Mouse (Mus musculus) kidney, postnatal 10 days (tissue): Measurements from ENCODE around the gene Sult2b1.

Experiments used
- DNase-seq: peaks from one replicate; pipeline ENCODE4 v3.0.0; 2021; ENCODE audit warnings: mixed read lengths

Sult2b1 gene

DNA sequence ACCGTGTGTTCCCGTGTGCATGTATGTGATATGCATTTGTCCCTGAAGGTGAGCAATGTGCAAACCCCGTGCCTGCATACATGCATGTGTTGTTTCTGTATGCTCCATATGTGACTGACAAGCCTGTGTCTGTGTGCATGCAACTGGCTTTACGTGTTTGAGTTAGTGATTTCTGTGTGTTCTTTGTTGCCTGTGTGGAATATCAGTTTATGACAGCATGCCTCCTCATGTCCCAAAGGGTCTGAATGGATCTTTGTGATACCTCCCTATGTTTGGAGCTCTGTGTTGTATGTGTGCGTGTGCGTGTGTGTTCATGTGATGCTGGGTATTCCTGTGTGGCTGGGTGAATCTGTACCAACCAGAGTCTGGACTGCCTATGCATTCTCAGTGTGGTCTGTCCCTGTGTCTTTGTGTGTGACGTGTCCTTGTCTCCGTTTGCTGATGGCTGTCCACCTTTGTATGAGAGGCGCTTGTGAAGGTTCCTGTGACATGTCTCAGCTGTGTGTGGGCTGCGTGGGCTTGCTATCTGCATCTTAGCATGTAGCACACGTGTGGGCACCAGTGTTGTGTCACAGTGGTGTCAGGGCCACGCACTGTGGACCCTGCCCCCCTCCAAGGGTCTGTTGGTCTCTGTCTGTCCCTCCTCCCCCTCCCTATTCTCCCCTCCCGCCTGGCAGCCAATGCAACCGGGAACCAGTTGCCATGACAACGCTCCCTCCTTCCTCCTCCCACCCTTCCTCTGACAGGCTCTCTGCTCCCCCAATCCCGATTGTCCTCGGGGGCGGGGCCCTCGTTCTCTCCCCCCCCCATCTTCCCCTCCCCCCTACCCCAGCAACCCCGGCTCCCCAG, at the start of gene Sult2b1:
Sult2b1 (minus strand) TSS at position 146 of the 849 bp plus-strand sequence.
- DNase-seq = peak; percentile 85

DNA sequence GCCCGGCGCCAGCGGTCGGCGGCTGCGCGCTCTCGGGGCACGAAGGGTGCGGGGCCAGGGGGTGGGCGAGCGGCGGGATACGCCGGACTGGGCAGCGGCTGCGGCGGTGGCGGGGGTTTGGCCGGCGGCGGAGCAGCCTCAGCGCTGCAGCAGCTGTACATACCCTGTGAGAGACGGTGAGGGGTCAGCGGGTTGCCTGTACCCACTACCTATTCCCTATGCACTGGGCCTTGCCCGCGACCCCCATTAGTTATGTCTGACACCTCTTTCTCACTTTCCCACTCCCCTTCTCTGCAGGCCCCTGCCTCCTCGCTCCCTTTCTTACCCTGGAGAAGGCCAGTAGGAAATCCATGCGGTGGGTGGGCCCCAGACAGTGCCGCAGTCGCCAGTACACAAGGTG, 49.5 kb upstream of the Sult2b1 start:
- DNase-seq = no peak

DNA sequence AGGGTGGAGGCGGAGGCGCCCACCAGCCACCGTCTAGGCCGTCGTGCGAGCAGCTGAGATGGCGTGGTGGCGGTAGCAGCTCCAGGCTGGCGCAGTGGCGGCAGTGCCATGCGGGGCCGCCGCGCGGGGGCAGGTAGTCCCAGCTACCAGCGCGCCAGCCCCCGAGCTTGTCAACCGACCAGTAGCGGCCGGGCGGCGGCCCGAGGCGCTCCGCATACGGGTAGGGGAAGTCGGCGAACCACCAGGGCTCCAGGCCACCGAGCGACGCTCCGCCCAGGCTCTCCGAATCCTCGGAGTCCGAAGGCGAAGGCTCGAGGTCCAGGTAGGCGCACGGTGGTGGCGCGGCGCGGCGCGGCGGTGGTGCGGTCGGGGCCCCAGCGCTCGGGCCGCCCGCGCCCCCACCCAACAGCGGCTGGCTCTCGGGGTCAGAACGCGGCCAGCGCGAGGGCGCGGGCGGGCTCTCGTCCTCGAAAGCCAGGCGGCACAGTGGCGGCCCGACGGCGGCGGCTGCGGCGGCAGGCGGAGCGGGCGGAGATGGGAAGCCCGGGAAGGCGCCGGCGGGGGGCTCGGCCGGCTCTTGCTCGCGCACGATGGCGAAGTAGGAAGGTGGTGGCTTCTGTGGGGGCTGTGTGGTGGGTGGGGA, 48.8 kb upstream of the Sult2b1 start:
- peak; percentile 53 for DNase-seq

DNA sequence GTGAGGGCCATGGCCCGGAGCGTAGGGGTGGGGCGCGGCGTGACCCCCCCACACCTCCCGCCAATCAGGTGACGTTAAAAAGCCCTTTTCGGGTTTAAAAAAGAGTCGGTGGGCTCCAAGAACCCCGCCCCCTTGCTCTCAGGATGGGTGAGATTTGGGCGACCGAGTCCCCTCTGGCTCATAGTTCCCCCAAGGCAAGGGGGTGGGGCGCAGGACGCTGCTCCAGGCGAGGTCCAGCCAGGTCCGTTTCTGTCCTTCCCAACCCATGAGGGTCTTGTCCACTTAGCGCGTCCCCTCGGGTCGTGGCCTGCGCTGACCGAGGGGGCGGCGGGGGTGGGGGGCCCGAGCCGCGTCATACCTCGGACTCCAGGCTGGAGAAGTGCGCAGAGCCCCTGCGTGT, 48.0 kb upstream of the Sult2b1 start:
- no peak for DNase-seq

DNA sequence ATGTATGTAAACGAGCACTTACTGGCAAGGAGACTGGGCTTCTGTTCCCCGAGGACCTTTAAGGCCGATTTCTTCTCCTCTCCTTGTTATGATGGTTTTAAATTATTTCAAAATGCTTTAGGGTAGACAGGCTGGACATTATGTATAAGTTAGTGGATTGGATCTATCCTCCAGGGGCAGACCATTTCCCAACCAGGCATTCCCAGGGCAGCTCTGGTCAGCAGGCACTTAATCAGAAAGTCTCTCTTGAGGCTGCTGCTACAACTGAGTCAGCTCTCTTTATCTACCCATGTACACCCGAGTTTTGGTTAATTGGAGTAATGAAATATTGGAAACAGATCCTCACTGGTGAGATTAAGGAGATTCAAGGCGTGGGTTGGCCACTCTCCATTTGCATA, 46.7 kb upstream of the Sult2b1 start:
- DNase-seq = no peak

DNA sequence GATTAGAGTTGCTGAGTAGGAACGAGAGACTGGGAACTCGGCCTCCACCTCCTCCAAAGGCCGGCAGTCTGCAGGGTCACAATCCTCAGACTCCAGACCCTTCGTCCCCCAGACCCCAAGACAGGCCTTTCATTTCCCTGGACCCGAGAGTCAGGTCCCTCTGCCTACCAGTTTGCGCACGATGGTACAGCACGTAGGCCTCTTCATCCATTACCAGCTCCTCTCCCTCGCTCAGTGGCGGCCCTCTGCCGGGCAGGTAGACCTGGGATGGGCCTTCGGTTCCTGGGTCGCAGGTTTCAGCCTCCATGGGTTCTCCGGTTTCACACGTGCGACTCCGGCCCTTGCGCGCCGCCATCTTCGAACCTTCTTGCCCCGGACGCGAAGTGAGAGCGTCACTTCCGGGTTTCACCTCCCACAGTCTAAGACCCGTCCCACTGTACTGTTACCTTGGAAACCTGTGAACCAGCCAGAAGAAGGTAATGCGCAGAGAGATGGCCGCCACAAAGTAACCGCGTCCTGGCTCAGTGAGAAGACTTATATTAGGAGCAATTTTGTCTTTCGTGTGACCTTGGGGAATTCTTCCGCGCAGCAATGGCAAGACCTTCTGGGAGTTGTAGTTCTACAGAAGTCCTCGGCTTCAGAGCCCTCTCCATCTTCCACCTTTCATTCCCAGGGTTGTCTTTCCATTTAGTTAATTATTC, 46.1 kb upstream of the Sult2b1 start, which contains the start of gene Grwd1:
Grwd1 (minus strand) TSS at position 518 of the 701 bp plus-strand sequence.
- peak; percentile 91 for DNase-seq

DNA sequence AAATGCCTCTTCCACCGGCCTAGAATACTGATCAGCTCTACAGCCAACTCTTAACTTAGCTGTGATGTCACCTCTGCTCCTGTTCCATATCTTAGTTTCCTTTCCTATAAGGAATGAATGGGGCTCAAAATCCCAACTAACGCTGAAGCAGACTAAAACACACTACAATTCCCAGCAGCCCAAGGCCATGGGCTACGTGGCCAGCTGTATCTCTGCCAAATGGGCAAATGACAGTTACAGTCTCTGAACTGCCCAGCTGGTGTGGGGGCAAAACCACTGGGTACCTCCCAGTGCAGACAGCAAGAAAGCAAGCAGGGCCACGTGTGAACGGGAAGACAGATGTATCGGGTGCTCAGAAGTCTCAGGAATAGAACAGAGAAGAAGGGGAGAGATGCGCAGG, 42.2 kb upstream of the Sult2b1 start:
- DNase-seq = no peak

DNA sequence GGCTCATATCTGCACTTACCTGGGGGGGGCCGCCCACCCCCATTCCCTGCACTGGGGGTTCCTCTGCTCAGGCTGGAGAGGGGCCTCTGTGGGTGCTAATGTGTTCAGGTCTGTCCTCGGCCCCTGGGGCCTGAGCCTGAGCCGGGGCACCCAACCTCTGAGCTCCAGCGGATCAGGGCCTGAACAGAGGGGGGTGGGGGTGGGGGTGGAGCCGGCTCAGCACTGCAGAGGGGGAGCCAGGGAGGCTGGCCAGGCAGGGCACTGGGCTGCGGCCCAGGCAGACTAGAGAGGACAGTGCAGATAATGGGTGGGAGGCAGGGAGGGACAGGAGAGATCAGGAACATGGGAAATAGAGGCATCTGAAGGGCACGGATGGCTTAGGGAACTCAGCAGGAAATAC, 40.1 kb upstream of the Sult2b1 start, which contains the start of gene Kcnj14:
Kcnj14 (minus strand) TSS at position 185 of the 400 bp plus-strand sequence.
- no peak for DNase-seq

DNA sequence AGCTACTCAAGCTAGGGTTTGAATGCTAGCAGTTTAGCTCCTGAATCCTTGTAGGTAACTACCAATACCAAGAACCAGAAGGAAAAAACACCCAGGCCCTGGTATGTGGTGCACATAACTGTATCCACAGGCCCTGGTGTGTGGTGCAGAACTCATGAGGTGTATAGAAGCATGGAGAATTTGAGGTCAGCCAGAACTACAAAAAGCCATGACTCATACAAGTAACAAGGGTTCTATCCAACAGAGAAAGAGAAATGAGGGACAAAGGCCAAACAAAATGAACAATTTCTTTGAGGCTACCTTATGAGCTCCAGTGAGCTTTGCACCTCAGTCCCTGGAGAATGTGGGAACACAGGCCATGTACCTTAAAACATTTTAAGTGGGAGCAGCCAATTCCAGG, 36.4 kb upstream of the Sult2b1 start:
- no peak for DNase-seq

DNA sequence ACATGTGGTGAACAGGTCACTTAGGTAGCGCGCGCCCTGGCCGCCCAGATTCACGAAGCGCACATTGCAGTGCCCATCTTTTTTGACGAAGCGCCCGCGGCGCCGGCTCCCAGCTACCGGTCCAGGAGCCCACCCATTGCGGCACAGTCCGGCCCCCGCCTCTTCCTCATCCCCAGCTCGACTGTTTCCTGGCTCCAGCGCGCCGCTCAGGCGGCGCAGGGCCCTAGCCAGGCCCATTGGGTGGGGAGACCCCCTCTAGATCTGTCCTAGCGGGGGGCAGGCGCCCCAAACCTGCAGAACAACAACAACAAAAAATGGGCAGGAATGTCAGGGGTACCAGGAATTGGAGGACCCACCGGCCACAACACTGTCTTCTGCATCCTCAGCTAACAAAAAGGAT, 35.4 kb upstream of the Sult2b1 start:
- DNase-seq = no peak

DNA sequence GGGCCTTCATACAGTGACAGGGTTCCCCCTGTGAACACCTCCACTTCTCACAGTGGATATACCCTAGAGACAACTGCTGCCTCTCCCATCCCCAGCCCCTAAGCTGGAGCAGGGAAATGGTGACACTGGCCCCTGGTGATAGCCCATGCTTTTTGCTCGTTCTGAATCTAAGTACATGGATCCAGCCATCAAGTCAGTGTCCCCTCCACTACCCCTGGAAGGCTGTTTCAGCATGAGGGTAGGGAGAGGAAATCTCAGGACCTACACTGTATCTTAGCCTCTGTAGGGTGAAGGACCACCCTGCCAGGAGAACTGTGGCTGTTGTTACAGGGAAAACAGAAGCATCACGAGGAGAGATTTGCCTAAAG, 31.5 kb upstream of the Sult2b1 start:
- no peak for DNase-seq

DNA sequence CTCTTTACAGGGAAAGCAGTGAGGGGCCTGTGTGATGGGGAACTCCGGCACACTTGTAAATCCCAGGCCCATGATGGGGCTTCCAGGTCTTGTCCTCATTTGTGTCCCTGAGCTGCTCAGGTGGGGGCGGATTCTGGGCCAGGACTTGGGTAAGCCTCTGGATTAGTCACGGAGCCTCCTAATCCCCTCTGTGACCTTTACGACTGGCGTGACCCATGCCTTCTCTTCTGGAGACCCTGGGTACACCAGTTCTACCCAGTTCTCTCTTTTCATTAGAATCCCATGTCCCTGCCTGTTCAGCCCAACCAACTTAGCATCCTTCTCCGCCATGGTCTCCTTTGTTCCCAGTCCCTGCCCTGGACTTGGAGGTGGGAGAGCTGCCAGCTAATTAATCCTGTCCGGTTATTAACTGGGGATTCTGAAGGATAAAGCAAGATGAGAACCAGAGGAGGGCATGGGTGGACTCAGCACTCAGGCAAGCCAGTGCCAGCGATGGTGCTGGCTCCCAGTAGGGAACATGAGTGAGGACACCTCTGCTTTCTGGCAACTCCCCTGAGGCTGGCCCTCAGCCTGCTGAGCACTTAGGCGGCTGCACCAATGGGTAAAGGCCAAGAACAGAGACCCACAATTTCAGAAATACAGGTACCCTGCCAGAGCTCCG, 31.0 kb upstream of the Sult2b1 start:
- peak; percentile 30 for DNase-seq

DNA sequence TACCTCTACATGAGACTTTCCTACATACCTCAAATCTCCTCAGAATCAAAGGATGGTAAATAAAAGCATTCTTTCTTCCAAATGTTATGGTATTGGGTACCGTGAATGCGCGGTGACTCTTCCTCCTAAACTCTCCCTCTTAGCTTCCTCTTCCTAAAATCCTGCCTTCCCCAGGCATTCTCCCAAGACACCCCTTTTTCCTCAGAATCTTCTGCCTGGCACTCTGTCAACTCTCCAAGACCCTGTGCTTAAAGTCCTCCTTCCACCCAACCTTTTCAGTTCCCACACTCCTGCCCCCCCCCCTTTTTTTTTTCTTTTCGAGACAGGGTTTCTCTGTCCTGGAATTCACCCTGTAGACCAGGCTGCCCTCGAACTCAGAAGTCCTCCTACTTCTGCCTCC, 30.4 kb upstream of the Sult2b1 start:
- peak; percentile 8 for DNase-seq

DNA sequence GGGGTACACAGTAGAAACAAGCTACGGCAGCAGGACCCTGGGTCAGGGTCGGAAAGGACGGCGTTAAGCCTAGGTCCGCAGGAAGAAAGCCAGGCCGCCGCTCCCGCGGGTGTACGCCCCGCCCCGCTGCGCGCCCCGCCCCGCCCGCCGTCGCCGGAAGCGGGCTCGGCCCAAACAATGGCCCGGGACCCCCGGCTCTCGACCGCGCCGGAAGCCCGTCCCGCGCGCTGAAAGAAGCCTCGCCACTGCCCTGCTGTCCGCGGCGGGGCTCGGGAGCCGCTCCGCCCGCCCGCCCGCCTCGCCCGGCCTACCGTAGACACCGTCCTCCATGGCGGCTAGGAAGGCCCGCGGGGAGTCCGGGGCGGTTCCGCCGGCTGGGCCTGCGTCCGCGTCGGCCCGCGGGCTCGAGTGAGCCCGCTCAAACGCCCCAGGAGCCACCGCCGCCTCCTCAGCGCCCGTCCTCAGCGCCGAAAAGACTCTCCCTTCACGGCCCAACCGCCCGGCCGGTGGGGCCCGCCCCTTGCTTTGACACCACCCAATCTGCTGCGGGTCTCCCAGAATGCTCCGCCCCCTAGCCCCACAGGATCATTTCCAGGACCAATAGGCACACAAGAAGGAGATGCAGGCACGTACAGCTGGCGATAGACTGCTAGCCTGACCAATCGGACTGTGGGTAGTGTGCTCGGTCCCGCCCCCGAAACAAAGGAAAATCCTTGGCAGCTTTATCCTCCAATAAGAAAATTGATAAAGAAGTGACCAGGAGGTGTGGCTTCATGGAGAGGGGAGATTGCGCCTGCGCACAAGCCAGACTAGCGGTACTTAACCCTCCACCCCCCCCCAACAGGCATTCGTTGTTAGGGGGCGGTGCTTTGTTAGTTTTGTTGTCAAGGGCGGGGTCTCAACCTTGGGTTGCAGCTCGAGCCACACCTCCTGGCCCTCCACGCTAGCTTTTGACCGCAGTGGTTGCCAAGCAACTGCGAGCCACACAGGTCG, 29.6 kb upstream of the Sult2b1 start, which contains the start of gene Cyth2:
Cyth2 (minus strand) TSS at position 795 of the 993 bp plus-strand sequence.
- peak; percentile 99 for DNase-seq

DNA sequence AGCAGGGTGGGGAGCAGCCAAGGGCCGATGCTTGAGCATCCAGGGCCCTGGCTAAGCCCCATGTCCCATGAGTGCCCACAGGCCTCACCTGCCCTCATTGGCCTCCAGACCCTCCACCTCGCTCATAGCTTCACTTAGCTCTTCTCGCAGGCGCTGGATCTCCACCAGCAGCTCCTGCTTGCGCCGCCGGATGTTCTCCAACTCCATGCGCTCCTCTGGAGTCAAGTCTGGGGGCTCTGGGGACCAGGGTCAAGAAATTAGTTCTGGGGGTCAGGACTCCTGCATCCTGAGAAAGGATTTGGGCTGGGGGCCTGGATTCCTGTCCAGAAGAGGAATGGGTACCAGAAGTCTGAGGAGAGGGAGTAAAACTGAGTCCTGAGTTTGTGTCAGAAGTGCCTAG, 28.5 kb upstream of the Sult2b1 start:
- DNase-seq = no peak

DNA sequence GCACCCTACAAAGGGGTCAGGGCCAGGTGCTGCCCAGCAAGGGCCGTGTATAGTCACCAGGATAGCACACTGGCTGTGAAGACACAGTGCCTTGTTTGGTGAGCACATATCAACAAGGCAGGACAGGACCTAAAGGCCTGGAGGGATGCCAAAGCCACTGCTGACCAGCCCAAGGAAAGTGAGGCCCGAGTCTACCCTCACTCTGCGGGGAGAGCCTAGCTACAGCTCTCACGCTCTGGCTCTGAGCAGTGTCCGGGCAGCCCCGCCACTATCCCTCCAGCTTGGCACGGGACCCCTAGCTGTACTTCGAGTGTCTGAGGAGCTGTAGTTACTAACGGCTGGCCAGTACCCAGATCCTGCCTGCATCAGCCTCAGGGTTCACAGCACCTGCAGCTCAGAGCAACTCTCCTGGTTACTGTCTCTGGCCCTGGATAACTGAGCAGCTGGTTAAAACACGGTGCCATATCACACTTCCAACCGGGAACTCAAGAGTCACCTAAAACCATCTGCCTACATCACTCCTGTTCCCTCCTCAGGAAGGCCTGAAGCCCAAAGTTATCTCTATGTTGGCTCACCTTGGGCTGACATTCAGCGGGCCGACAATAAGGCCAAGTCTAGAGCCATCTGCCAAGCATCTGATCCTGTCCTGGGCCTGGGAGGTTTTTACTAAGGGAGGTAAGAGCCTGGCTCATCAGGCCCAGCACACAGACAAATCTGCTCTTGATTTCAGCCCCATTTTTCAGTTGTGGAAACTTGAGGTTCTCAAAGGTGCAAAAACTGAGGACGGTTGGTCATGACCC, 25.0 kb upstream of the Sult2b1 start:
- no peak for DNase-seq

DNA sequence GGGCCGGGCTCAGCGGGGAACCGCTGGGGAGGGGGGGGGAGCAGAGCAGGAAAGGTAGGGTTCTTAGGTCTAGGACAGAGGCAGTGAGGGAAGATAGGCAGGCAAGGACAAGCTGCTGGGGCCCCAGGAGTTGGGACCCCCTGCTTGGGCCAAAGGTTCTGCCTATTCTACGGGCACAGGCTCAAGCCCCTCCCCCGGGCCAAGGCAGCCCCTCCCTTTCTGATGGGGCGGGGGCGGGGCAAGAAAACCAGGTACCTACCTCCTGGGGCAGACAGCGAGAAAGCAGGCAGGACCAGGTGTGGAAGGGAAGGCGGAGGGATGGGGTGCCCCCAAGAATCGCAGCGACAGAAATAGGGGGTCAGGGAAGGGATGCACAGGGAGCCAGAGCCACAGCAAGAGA, 24.0 kb upstream of the Sult2b1 start:
- no peak for DNase-seq

DNA sequence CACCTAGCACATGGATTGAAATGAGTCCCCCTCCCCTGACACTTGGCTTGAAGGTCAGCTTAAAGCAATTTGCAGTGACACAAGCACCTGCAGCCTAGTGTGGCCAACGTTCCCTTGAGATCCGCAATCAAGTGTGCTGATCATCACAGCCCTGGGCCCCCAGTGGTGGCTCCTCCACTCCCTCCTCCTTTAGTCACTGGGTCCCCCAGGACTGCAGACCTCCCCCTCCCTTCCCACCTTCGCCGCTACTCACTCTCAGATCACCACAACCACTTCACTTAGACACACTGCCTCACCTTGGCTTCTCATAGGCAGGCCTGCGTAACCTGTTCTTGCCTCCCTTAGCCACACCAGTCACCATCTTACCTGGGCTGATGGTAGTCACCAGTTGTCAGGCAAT, 21.5 kb upstream of the Sult2b1 start:
- no peak for DNase-seq

DNA sequence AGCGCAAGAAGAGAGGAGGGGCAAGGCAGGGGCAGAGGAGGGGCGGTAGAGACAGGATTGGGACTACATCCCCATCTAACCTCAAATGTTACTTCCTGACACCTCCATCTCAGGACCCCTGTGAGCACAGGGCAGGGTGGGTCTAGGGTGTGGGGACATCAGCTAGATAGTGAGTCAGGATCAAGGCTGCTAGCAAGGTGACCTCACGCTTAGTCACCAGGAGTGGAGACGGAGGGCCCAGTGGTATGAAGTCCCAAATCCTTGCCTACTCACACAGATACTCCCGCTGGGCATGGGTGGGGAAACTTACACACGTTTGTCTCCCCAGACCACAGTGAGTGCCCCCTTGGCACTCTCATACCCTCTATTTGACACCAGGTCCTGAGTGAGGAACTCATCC, 18.1 kb upstream of the Sult2b1 start:
- no peak for DNase-seq

DNA sequence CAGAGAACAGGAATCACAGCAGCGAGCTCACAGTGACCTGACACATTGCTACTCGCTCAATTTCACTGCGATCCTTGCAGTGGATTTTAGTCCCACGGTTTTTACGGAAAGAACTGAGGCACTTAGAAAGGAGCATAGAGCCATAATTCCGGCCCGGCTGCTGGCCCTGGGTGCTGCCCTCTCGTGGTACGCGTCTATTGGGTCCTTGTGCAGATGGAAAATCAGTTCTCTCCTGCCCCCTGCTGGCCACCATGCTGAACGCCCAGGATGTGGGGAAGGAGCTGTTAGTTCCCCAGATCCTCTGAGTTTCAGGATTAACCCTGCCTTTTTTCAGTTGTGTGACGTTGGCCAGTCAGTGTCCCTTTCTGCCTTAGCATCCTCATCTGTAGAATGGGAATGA, 16.9 kb upstream of the Sult2b1 start:
- peak; percentile 97 for DNase-seq
